Mouse (Mus musculus): ENCODE results near the gene Armc8. TPM values are rescaled to one million over a fixed set of nuclear protein-coding genes. Genes with fewer than 3 reads are reported as not detected.

Armc8 gene
- polyA plus RNA-seq, 2 experiments, result 17.8 to 17.9 TPM

DNA sequence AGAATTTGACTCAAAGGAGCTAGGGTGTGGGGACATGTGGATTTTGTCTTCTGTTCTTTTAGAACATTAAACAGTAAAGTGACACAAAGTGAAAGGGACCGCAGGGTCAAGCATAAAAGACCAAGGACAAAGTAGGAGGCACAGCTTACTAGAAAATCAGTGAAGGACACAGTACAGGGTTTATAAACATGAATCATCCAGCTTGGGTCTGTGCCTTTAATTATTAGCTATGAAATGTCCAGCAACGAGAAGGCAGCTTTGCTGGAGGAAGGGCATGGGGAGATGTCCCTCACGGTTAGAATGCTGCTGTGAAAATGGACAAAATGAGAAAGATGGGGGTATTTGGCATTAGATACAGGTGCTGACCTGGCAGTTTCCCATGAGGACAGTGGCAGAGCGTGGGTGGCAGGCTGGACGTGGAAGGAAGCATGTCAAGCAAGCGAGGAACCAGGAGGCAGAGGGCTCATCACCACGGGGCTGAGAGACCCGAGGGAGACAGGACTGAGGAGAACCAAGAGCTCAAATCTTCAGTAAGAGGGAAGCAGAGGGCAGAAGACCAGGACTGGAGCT lies 81.5 kb downstream of the Armc8 start:
- DNase-seq (ENCODE audit: low spot score), result no peak

DNA sequence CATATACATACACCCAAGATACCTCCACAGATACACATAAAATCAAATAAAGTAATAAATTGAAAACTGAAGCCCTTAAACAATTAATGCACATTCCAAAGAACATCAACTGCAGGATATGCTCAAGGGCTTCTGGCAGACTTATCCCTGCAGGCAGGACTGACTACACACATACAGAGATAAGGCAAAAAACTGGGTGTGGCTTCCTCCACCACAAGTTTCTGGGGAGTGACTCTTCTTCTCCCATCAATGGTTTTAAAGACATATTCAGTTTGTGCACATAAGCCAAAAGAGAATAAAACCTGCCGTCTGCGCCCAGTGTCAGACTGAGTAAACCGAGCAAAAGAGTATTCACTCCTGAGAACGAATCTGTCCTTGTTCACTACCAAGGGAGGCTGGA lies 83.6 kb downstream of the Armc8 start:
- Histone ChIP-seq H3K27ac (replicated peaks; ENCODE audit: low read depth, low read length) (no peak overlapping the region), H3K4me1 (ENCODE audit: control insufficient read depth, insufficient read depth, low read length) (no peaks in the 10 kb centered on the region), H3K36me3 (ENCODE audit: control insufficient read depth, insufficient read depth, low read length) (peaks cover 57% of the 10 kb centered on the region), H3K4me2 (replicated peaks; ENCODE audit: low read depth, low read length, severe bottlenecking) (no peak overlapping the region), H3K4me3 (replicated peaks; ENCODE audit: low read length) (no peak overlapping the region), H3K9ac (ENCODE audit: low read depth, low read length, severe bottlenecking) (no peak overlapping the region), H3K9me3 (ENCODE audit: control insufficient read depth, low read length) (no peaks in the 10 kb centered on the region), H3K27me3 (ENCODE audit: control insufficient read depth, insufficient read depth, low read length) (no peaks in the 10 kb centered on the region)
- DNase-seq (ENCODE audit: low spot score), result no peak
- no peak for ATAC-seq (ENCODE audit: low FRiP score, low read depth)
- no peak for TF ChIP-seq POLR2A (IDR thresholded peaks at IDR 0.05; ENCODE audit: borderline replicate concordance, extremely low read depth, insufficient read depth, insufficient read length)
- WGBS, result 91% methylated on average over 4 of the region's 4 CpGs

More for the DNA sequence above, 81.5 kb downstream of the Armc8 start:
- H3K27ac ChIP-seq (replicated peaks; ENCODE audit: low read depth, low read length), result no peak overlapping the region
- H3K9ac ChIP-seq (ENCODE audit: low read depth, low read length, severe bottlenecking), result no peak overlapping the region
- 88% methylated on average over 8 of the region's 8 CpGs for WGBS
- no peak overlapping the region for H3K4me2 ChIP-seq (replicated peaks; ENCODE audit: low read depth, low read length, severe bottlenecking)
- H3K4me1 ChIP-seq (ENCODE audit: control insufficient read depth, insufficient read depth, low read length), result no peaks in the 10 kb centered on the region
- H3K4me3 ChIP-seq (replicated peaks; ENCODE audit: low read length), result no peak overlapping the region
- no peak for TF ChIP-seq POLR2A (IDR thresholded peaks at IDR 0.05; ENCODE audit: borderline replicate concordance, extremely low read depth, insufficient read depth, insufficient read length)
- H3K27me3 ChIP-seq (ENCODE audit: control insufficient read depth, insufficient read depth, low read length), result no peaks in the 10 kb centered on the region
- no peak for ATAC-seq (ENCODE audit: low FRiP score, low read depth)
- no peaks in the 10 kb centered on the region for H3K9me3 ChIP-seq (ENCODE audit: control insufficient read depth, low read length)
- H3K36me3 ChIP-seq (ENCODE audit: control insufficient read depth, insufficient read depth, low read length), result peaks cover 52% of the 10 kb centered on the region

DNA sequence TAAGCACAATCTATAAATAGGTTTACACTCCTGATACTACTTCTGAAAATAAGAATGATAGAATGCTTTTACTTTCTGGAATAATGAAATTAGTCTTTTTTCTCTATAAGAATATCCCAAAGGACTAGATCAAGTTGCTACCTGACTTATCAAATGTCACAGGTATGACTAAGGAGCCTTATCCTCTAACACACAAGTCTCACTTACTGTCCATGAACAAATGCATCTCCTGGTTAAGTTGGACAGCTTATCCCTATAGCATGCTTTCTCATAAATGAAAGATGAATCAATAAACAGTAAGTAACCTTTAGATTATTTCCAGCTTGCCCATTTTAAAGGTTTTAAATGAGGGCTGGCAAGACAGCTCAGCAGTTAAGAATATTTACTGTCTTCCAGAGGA lies 84.1 kb downstream of the Armc8 start:
- H3K4me2 ChIP-seq (replicated peaks; ENCODE audit: low read depth, low read length, severe bottlenecking), result no peak overlapping the region
- peaks cover 52% of the 10 kb centered on the region for H3K36me3 ChIP-seq (ENCODE audit: control insufficient read depth, insufficient read depth, low read length)
- H3K27me3 ChIP-seq (ENCODE audit: control insufficient read depth, insufficient read depth, low read length), result no peaks in the 10 kb centered on the region
- no peak for DNase-seq (ENCODE audit: low spot score)
- no peak overlapping the region for H3K27ac ChIP-seq (replicated peaks; ENCODE audit: low read depth, low read length)
- TF ChIP-seq POLR2A (IDR thresholded peaks at IDR 0.05; ENCODE audit: borderline replicate concordance, extremely low read depth, insufficient read depth, insufficient read length), result no peak
- H3K9me3 ChIP-seq (ENCODE audit: control insufficient read depth, low read length), result no peaks in the 10 kb centered on the region
- no peaks in the 10 kb centered on the region for H3K4me1 ChIP-seq (ENCODE audit: control insufficient read depth, insufficient read depth, low read length)
- no peak for ATAC-seq (ENCODE audit: low FRiP score, low read depth)
- no peak overlapping the region for H3K9ac ChIP-seq (ENCODE audit: low read depth, low read length, severe bottlenecking)
- H3K4me3 ChIP-seq (replicated peaks; ENCODE audit: low read length), result no peak overlapping the region

DNA sequence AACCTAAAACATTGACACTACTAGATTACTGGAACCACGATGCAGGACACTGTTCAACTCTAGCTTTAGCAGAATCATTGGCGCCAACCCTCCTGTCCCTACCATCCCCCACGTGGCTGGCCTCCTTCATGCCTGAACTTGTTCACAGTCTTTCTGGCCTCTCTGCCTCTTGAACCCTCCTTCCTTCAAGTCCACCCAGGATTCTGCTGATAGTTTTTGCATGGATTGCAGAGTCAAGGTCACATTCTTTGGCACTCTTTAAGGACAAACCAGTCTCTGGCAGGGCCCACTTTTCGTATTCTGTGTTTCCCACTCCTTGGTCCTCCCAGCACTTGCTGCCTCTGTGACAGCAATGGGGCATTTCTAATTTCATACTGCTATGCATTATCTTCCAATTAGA lies 85.5 kb downstream of the Armc8 start:
- no peak for TF ChIP-seq POLR2A (IDR thresholded peaks at IDR 0.05; ENCODE audit: borderline replicate concordance, extremely low read depth, insufficient read depth, insufficient read length)
- DNase-seq (ENCODE audit: low spot score) (no peak), ATAC-seq (ENCODE audit: low FRiP score, low read depth) (no peak)
- Histone ChIP-seq H3K27me3 (ENCODE audit: control insufficient read depth, insufficient read depth, low read length) (no peaks in the 10 kb centered on the region), H3K4me2 (replicated peaks; ENCODE audit: low read depth, low read length, severe bottlenecking) (no peak overlapping the region), H3K9ac (ENCODE audit: low read depth, low read length, severe bottlenecking) (no peak overlapping the region), H3K4me3 (replicated peaks; ENCODE audit: low read length) (no peak overlapping the region), H3K36me3 (ENCODE audit: control insufficient read depth, insufficient read depth, low read length) (peaks cover 53% of the 10 kb centered on the region), H3K27ac (replicated peaks; ENCODE audit: low read depth, low read length) (no peak overlapping the region), H3K4me1 (ENCODE audit: control insufficient read depth, insufficient read depth, low read length) (no peaks in the 10 kb centered on the region), H3K9me3 (ENCODE audit: control insufficient read depth, low read length) (no peaks in the 10 kb centered on the region)
- WGBS, result 93% methylated on average over 4 of the region's 4 CpGs

DNA sequence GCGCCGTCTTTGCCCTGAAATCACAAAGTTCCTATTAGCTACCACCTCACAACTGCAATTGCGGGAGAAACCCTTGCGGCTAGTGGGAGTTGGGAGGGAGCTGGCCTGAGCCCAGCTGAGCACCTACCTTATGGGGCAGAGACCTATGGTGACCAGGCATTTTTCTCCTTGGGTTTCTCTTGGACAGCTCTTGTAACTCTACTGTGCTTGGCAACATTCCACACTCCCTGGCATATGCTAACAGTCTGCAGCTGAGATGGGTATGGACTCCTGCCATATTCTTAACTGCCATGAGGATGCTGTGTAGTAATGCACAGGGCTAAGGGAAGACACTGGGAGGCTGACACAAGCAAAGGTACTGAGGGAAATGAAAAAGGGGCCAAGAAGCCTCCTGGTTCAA lies 87.9 kb downstream of the Armc8 start:
- H3K27ac ChIP-seq (replicated peaks; ENCODE audit: low read depth, low read length), result no peak overlapping the region
- H3K9ac ChIP-seq (ENCODE audit: low read depth, low read length, severe bottlenecking), result no peak overlapping the region
- no peak for ATAC-seq (ENCODE audit: low FRiP score, low read depth)
- no peaks in the 10 kb centered on the region for H3K4me1 ChIP-seq (ENCODE audit: control insufficient read depth, insufficient read depth, low read length)
- no peak overlapping the region for H3K4me3 ChIP-seq (replicated peaks; ENCODE audit: low read length)
- TF ChIP-seq POLR2A (IDR thresholded peaks at IDR 0.05; ENCODE audit: borderline replicate concordance, extremely low read depth, insufficient read depth, insufficient read length), result no peak
- H3K36me3 ChIP-seq (ENCODE audit: control insufficient read depth, insufficient read depth, low read length), result peaks cover 43% of the 10 kb centered on the region
- H3K9me3 ChIP-seq (ENCODE audit: control insufficient read depth, low read length), result no peaks in the 10 kb centered on the region
- WGBS, result 93% methylated on average over 4 of the region's 4 CpGs
- DNase-seq (ENCODE audit: low spot score), result no peak
- no peak overlapping the region for H3K4me2 ChIP-seq (replicated peaks; ENCODE audit: low read depth, low read length, severe bottlenecking)
- H3K27me3 ChIP-seq (ENCODE audit: control insufficient read depth, insufficient read depth, low read length), result no peaks in the 10 kb centered on the region

All from limb, embryonic 14.5 days (tissue).